Mouse (Mus musculus) embryonic fibroblast, embryonic 13.5 days (primary cell): Measurements from ENCODE around the gene Atf6b.

Experiments used
- CTCF ChIP-seq: IDR thresholded peaks from 2 replicates; pipeline ENCODE4 v1.5.1; 2011; ENCODE audit warnings: mild to moderate bottlenecking, control low read depth, low read length, moderate library complexity, borderline replicate concordance; ENCODE audit not compliant: insufficient read depth
- POLR2A ChIP-seq: IDR thresholded peaks from 2 replicates; pipeline ENCODE4 v1.6.1; 2011; ENCODE audit warnings: low read depth, mild to moderate bottlenecking, control low read depth, low read length, moderate library complexity

DNA sequence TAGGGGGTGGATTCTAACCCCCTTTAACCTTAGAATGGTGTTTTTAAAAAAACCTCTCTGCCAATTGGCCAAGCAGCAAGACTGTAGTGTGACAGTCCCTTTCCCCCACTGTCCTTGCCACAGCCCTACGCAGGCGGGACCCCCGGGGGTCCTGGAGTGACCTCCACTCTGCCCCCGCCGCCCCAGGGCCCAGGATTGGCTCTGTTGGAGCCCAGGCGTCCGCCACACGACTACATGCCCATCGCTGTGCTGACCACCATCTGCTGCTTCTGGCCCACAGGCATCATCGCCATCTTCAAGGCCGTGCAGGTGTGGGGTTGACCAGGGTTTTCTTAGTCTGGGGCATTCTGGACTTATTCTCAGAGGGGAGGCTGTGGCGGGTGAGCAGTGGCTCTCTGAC lies 15.3 kb upstream of the Atf6b start:
- TF ChIP-seq CTCF, result no peak
- TF ChIP-seq POLR2A, result no peak
